Mouse (Mus musculus): ENCODE measurements around the gene Scgb2a2. TPM values are rescaled to one million over a fixed set of nuclear protein-coding genes. Genes with fewer than 3 reads are reported as not detected.
A peak's percentile ranks its signal among the peaks of the same experiment; 100 is the strongest.
"Not testable (repeated sequence)": the region's sequence is repeated elsewhere in the genome, so short reads cannot be mapped to it uniquely, and the experiment has no call there.

The Scgb2a2 gene
- polyA plus RNA-seq (2016; fragmentation: Nextera tagmentation; extraction: Ambion mirVana): not detected in 2 replicates

DNA sequence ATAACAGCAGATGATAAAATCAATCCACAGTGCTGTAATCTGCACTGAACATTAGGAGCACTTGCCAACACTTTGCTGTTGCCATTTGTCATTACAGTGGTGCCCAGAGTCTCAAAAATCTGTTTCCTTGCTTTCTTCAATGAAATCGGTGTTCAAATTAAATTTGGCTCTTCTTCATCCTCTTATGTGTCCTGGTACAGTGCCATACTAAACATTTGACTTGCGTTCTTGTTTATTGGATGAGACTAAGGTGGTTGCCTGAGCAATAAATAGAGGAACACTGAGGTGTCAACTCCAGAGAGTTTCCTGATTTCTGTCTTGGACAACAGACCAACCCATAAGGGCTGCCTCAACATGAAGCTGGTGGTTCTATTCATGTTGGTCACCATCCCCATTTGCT is at the start of gene Scgb2a2:
Scgb2a2 (plus strand) TSS at position 301 of the 400 bp plus-strand sequence.
- WGBS: 72% methylated on average over 2 of the region's 2 CpGs
- no peak for DNase-seq (ENCODE audit: low spot score)

DNA sequence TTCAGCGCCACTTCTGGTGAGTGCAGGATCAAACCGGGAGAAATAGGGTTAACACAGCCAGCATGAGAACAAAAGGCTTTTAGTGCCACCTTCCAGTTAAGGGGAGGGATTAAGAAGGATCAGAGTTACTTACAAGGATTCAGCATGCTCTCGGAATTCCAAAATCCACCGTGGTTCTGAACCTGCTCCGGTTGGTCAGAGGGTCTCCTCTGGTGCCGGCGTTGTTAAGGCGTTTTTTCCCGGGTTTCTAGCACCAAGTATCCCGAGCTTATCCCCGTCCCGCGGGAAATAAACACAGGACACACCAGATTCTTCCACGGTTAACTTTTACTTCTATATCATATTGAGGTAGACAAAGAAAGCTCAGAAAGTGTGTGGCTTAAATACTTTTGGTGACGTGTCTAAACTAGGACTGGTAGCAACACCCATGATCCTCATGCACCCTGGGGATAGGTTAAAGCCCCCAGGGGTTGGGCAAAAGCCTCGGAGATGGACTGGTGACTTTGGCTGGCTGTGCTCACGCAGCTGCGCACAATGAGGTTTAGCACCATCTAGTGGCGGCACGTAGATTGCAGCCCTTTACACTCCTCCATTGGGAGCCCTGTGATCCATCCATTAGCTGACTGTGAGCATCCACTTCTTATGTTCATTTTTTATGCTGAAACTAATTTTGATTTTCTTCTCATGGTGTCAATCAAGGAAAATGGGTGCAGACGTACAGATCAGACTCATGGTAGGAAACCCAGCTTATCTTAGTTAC is 10.6 kb upstream of the Scgb2a2 start:
- peak overlapping the region; percentile 47 for H3K4me3 ChIP-seq
- 16% methylated on average over 19 of the region's 21 CpGs for WGBS

More for the DNA sequence above, at the start of gene Scgb2a2:
- Histone ChIP-seq H3K27ac (no peak within 1 kb of the TSS), H3K9me3 (no peaks in the 10 kb centered on the region), H3K36me3 (no peaks in the 10 kb centered on the region), H3K27me3 (ENCODE audit: insufficient read depth, poor library complexity, severe bottlenecking) (no peaks in the 10 kb centered on the region), H3K4me3 (no peak within 1 kb of the TSS), H3K4me1 (no peaks in the 10 kb centered on the region)

DNA sequence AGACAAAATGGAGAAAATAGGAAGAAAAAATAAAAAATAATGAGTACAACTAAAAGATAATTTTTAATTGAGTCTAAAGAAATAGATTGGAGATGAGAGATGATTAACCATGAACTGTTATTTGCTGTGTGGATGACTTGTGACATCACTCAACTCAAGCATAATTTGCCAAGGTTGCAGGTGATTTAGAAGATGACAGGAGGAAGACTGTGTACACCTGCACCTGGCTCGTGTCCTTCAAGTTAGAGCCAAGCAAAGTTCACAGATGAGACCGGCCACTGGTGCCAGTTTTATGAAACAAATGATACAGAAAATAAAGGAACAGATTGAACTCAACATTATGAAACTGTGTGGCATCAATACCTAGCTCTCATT is 10.0 kb upstream of the Scgb2a2 start:
- H3K27ac ChIP-seq: no peak overlapping the region
- no peak for DNase-seq (ENCODE audit: low spot score)
- no peak overlapping the region for H3K4me3 ChIP-seq
- WGBS: 48% methylated on average over 2 of the region's 2 CpGs
- no peaks in the 10 kb centered on the region for H3K36me3 ChIP-seq
- no peaks in the 10 kb centered on the region for H3K27me3 ChIP-seq (ENCODE audit: insufficient read depth, poor library complexity, severe bottlenecking)
- no peaks in the 10 kb centered on the region for H3K9me3 ChIP-seq
- no peaks in the 10 kb centered on the region for H3K4me1 ChIP-seq

More for the DNA sequence above, 10.6 kb upstream of the Scgb2a2 start:
- not testable (repeated sequence) for H3K4me1 ChIP-seq; H3K27ac ChIP-seq; H3K36me3 ChIP-seq; H3K27me3 ChIP-seq (ENCODE audit: insufficient read depth, poor library complexity, severe bottlenecking); DNase-seq (ENCODE audit: low spot score); H3K9me3 ChIP-seq

DNA sequence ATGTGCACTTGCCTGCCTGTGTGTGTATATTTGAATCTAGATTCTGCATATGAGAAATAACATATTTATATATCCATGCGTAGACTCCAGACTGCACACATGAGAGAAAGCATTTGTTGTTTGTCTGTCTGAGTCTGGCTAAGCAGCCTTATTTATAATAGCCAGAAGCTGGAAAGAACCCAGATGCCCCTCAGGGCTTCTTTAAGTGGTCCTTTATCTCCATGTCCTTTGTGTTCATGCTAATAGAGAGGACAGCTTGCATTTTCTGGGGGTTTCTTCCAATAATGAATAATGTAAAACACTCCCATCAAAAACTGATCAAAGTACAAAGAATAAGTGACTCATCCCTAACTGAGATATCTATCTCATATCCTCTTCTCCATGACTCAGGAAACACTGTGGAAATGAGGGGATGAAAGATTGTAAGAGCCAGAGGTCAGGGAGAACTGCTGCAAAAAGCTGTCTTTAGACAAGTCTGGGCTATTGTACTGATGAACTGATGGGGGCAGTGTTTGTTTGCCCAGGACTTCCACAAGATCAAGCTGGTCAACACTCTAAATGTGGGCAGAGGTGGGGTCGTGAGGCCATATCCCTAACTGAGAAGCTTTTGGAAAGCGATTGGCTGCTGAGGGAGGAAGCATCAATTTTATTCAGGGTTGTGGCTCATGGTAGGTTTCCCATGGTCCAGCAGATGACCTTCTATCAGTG is 2.2 kb downstream of the Scgb2a2 start:
- not testable (repeated sequence) for H3K36me3 ChIP-seq; DNase-seq (ENCODE audit: low spot score); H3K27me3 ChIP-seq (ENCODE audit: insufficient read depth, poor library complexity, severe bottlenecking); H3K27ac ChIP-seq; H3K4me3 ChIP-seq; H3K4me1 ChIP-seq; H3K9me3 ChIP-seq
- WGBS: 64% methylated on average over 3 of the region's 3 CpGs

DNA sequence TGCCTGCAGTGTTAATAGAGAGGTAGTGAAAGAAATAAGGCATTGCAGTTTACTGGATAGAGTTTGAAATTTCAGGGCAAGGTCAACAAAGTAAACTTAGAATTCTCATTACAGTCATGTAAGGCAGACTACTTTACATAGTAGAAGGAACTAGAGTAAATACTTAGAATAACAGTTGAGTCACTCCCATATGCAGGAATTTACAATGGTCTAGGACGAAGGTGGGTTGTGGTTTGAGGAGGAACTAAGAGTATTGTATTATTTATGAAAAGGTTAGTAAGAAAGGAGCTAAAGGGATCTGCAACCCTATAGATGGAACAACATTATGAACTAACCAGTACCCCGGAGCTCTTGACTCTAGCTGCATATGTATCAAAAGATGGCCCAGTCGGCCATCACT is 13.5 kb downstream of the Scgb2a2 start:
- H3K4me3 ChIP-seq; H3K27ac ChIP-seq; H3K27me3 ChIP-seq (ENCODE audit: insufficient read depth, poor library complexity, severe bottlenecking); H3K36me3 ChIP-seq; H3K9me3 ChIP-seq; DNase-seq (ENCODE audit: low spot score); H3K4me1 ChIP-seq: not testable (repeated sequence)
- WGBS: 85% methylated on average over 3 of the region's 3 CpGs

DNA sequence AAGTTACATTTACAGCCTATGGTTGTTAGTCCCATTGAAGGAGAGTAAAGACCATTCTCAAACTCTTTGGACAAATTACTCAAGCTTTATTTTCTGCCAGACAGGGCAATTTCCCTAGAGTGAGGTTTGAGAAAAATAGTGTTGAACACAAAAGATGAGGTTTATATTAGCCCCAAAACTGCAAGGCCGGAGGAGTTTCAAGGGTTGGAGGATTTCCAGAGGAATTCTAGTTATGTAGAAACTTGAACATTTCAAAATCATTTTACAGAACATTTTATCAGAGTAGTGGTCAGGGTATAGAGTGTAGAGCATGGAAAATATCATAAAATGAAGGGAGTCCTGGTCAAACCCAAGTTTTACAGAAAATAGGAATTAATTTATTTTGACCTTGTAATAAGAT is 17.5 kb downstream of the Scgb2a2 start:
- no peak for DNase-seq (ENCODE audit: low spot score)
- Histone ChIP-seq H3K27ac (no peak overlapping the region), H3K9me3 (no peaks in the 10 kb centered on the region), H3K36me3 (no peaks in the 10 kb centered on the region), H3K27me3 (ENCODE audit: insufficient read depth, poor library complexity, severe bottlenecking) (no peaks in the 10 kb centered on the region), H3K4me3 (no peak overlapping the region), H3K4me1 (no peaks in the 10 kb centered on the region)
- 63% methylated on average over 1 of the region's 1 CpGs for WGBS

DNA sequence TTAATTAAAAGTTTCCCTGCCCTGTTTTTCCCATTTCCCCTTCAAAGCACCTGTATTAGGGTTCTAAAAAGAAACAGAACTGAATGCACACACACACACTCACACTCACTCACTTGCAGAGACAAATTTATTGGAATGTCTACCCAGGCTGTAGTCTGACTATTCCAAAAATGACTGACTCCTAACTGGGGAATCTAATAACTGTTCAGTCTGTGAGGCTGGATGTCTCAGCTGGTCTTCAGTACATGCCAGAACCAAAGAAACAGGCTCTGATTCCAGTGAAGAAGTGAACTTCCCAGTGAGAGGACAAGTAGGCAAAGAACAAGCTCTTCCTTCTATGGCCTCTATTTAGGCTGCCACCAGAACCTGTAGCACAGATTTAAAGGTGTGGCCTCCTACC is 18.1 kb downstream of the Scgb2a2 start:
- peaks cover 1% of the 10 kb centered on the region; the same call in 1 of the 2 replicates for H3K36me3 ChIP-seq
- no peak overlapping the region for H3K4me3 ChIP-seq
- DNase-seq (ENCODE audit: low spot score): no peak
- H3K27ac ChIP-seq: no peak overlapping the region
- no peaks in the 10 kb centered on the region for H3K4me1 ChIP-seq
- no peaks in the 10 kb centered on the region for H3K9me3 ChIP-seq
- H3K27me3 ChIP-seq (ENCODE audit: insufficient read depth, poor library complexity, severe bottlenecking): no peaks in the 10 kb centered on the region

DNA sequence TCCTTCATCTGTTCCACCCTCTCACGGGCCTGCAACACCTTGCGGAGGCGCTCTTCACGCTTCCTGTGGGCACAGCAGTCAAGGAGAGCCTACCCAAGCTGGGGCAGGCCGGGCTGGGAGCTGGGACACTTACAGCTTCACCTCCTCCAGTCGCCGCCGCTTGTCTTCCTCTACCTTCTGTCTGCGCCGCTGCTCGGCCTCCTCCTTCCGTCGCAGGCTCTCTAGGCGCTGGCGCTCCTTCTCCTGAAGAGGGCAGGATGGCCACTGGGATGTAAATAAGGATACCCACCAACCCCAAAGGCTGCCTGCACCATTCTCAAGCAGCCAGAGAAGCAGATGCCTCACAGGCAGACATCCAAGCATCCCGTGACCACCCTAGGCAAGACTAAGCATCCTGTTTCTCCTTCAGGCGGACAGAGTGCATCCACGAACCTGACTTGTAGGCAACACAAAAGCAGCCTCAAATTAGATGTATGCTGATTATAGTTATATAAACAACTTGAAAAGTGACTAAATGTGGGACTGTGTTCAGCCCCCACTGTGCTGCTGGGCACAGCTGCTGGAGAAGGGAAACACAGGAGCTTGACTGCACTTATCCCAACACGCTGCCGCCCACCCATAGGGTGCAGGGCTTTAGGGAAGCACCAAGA is 30.9 kb downstream of the Scgb2a2 start:
- H3K4me3 ChIP-seq: no peak overlapping the region
- H3K4me1 ChIP-seq: no peaks in the 10 kb centered on the region
- peaks cover 99% of the 10 kb centered on the region for H3K36me3 ChIP-seq
- no peak overlapping the region for H3K27ac ChIP-seq
- DNase-seq (ENCODE audit: low spot score): no peak
- H3K27me3 ChIP-seq (ENCODE audit: insufficient read depth, poor library complexity, severe bottlenecking): no peaks in the 10 kb centered on the region
- no peaks in the 10 kb centered on the region for H3K9me3 ChIP-seq
- WGBS: 94% methylated on average over 20 of the region's 20 CpGs

DNA sequence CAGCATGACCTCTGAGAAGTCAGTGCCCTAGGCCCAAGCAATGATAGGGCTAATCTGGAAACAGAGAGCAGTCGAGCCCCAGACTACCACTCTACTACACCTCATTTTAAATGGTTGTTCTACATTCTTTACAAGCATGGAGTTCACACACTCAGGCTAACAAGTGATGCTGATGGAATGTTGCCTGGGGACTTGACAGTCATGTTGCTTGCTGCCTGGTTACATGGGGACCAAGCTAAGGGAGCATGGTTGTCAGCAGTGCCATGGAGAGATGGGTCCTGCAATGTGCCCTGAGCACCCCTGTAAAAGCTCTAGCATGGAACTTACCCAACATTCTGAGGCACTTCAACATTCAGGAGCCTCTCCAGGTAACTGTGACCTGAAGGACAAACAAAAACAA is 39.0 kb downstream of the Scgb2a2 start:
- Histone ChIP-seq H3K4me3 (no peak overlapping the region), H3K27ac (no peak overlapping the region), H3K4me1 (no peaks in the 10 kb centered on the region), H3K9me3 (no peaks in the 10 kb centered on the region), H3K27me3 (ENCODE audit: insufficient read depth, poor library complexity, severe bottlenecking) (no peaks in the 10 kb centered on the region), H3K36me3 (peaks cover 95% of the 10 kb centered on the region)
- WGBS: 73% methylated on average over 1 of the region's 1 CpGs
- DNase-seq (ENCODE audit: low spot score): no peak

DNA sequence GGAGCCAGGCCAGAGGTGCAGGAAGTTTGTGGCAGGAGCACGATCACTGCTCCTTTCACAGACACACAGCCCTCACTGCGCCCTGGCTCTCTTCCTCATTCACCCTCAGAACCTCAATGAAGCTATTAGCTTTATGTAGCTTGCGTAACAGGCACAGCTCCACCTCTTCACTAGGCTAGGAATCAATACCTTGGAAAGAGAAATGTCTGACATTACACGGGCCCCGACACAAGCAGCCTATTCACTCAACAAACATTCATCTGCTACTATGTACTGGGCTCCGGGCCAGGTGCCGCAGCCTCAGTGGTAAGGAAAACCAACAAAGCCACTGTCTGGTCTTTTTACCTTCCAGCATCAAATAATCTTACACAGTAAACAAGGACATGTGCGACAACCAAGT is 39.4 kb downstream of the Scgb2a2 start:
- DNase-seq (ENCODE audit: low spot score): no peak
- Histone ChIP-seq H3K36me3 (peaks cover 95% of the 10 kb centered on the region), H3K27me3 (ENCODE audit: insufficient read depth, poor library complexity, severe bottlenecking) (no peaks in the 10 kb centered on the region), H3K9me3 (no peaks in the 10 kb centered on the region), H3K4me1 (no peaks in the 10 kb centered on the region), H3K4me3 (no peak overlapping the region), H3K27ac (no peak overlapping the region)
- WGBS: 93% methylated on average over 8 of the region's 8 CpGs

DNA sequence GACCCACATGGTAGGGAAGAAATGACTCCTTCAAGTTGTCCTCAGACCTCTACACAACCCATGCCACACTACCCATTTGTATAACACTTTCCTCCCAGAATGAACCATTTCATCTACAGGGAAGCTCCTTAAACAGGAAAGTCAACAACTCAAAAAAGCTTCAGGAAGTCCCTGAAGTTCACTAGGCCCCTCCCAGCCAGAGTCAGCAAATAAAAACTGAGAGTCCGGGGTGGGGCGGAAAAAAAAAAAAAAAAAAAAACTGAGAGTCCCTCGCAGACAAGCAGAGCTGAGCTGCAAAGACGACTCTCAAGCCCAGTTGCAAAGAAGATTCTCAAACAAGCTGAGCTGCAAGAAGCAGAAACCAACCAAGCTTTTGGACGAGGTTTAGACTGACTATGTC is 48.7 kb downstream of the Scgb2a2 start:
- H3K27me3 ChIP-seq (ENCODE audit: insufficient read depth, poor library complexity, severe bottlenecking): no peaks in the 10 kb centered on the region
- peaks cover 53% of the 10 kb centered on the region for H3K36me3 ChIP-seq
- WGBS: 68% methylated on average over 5 of the region's 5 CpGs
- H3K27ac ChIP-seq: no peak overlapping the region
- H3K9me3 ChIP-seq: no peaks in the 10 kb centered on the region
- no peak overlapping the region for H3K4me3 ChIP-seq
- DNase-seq (ENCODE audit: low spot score): peak; percentile 71
- H3K4me1 ChIP-seq: peaks cover 22% of the 10 kb centered on the region

DNA sequence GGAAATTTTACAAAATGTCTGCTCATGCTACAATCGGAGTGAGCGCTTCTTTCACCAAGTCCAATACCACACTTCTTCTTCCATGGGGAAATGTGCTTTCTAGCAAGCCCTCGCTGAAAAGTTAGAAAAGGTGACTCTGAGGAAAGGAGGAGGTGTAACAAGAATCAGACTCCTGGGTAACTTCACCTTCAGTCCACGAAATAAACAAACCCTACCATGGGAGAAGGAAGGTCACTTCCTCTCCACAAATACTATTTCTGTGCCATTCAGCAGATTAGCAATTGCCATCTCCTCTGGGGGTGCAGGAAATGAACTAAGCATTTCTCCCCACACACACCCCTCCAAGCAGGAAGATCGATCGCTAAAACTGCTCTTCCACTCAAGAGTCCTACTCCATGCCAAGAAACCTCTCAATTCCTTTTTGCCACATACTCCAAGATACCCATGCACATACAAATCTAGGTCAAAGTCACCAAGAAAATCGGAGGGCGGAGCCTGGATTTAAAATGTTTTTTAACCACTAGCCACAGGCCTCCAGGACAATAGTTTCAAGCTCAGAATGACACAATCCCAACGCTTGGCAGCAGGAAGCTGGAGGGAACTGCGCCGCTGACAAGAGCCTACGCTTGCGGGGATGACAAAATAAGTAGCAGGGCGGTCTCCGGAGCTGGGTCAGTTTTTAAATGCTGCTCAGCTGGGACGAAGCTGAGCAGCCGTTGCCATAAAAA is 51.1 kb downstream of the Scgb2a2 start:
- peaks cover 28% of the 10 kb centered on the region for H3K36me3 ChIP-seq
- H3K27ac ChIP-seq: peak overlapping the region; percentile 93
- H3K9me3 ChIP-seq: no peaks in the 10 kb centered on the region
- WGBS: 10% methylated on average over 17 of the region's 17 CpGs
- peaks cover 22% of the 10 kb centered on the region for H3K4me1 ChIP-seq
- no peaks in the 10 kb centered on the region for H3K27me3 ChIP-seq (ENCODE audit: insufficient read depth, poor library complexity, severe bottlenecking)
- DNase-seq (ENCODE audit: low spot score): peak; percentile 75
- peak overlapping the region; percentile 91 for H3K4me3 ChIP-seq
